Mouse (Mus musculus): ENCODE results near the gene Nod2. TPM values are rescaled to one million over a fixed set of nuclear protein-coding genes. Genes with fewer than 3 reads are reported as not detected.

The Nod2 gene
- total RNA-seq, 2 experiments from 2014 or later = 0.25 to 0.36 TPM

DNA sequence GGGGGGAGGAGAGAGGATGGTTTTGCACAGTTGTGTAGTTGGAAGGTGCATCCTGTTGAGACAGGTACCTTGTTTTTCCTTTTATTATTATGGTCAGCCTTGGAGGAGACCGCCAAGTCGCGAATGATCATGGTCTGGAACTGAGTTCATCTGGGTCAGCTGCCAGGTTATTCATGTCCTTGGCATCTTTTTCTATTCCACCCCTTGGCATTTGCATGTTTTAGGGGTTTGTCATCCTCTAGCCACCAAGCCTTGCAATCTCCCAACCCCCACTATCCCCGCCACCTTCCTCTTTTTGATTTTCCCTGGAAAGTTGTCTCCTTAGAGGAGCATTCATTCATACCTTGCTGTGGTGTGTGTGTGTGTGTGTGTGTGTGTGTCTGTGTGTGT lies 50.5 kb downstream of the Nod2 start:
- intact Hi-C loops (cut with DNase I) = loop anchor here (5.0 to 10.0 kb wide), 2 partner anchors 70 to 333 kb away; partner anchors contain the start of gene Brd7
- no peak for DNase-seq

DNA sequence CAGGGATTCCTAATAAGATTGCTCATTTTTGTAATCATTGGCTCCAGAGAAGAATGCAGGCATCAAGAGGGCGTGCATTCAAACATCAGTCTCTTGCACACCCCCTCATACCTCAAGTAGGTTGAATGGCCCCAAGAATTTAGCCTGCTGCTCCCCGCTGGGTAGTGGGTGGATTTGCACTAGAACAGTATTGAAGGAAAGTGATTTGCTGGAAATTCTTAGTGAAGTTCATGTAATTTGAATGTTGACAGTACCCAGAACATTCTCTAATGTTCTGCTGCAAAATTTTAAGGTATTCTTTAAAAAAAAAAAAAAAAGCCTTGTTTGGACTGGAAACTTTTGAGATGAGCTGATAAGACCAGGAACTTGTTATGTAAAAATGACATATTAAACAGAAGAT lies 50.9 kb downstream of the Nod2 start:
- DNase-seq = no peak
- intact Hi-C loops (cut with DNase I) = loop anchor here (5.0 to 10.0 kb wide), 2 partner anchors 71 to 333 kb away; partner anchors contain the start of gene Brd7

DNA sequence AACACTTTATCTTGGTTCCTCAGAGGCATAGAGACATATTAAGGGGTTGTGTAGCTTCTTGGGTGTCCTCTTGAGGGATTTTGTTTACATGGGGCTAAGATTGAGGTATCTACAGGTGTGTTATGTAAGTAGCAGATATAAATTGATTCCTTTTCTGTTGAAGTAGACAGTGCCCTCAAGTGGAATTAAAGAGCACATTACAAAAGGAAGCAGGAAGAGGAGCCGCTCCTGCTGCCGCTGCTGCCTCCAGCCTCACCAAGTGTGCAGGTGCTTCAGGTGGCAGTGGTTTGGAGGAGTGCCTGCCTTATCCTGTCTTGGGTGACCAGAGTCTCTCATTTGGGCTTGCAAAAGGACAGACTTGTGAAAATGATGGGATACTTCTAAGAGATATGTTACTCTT lies 54.5 kb downstream of the Nod2 start:
- DNase-seq = no peak
- intact Hi-C loops (cut with DNase I) = no loop called here

DNA sequence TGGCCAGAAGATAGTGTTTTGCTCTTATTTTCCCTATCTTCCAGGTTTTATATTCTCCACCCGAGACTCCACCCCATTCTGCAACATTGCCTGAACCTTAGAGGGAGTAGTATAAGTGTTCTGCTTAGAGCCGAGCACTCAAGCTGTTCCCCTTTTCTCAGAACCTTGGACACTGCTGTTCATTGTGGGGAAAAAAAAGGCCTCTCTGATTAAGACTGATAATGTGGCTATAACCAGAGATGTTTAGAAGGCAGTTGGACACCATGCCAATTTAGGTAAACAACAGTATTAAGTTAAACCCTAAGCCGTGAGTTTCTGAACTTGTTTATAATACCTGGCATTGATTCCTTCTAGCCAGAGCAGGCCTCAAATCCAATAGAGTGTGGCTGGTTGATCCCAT lies 55.7 kb downstream of the Nod2 start:
- intact Hi-C loops (cut with DNase I) = no loop called here
- no peak for DNase-seq

DNA sequence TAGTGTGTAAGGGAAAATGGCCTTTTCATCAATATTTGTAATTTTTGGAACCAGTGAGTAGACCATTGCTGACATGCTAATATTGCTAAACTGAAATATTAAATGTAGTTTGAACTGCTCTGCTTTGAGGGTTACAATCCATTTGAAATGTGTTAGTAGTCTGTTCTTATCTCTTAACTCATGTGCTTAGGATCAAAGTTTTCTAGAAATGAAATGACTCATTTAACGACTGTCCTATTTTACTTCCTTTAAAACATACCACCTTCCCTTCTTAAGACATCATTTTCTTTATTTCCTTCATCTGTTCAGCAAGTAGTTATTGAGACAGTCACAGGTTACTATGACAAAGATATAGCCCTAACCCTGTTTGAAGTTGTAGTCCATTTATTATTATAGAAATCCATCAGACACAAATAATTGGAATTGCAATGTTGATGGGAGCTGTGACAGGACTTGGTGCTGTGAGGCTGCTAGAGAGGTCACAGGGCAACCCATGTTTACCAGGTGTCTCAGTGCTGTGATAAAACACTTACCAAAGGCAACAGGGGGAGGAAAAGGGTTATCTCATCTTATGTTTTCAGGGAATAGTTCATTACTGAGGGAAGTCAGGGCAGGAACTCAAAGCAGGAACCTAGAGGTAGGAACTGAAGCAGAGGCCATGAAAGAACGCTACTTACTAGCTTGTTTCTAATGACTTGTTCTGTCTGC lies 76.3 kb downstream of the Nod2 start:
- intact Hi-C loops (cut with DNase I) = no loop called here
- DNase-seq = no peak

Other genes with a start within 250 kb of the Nod2 start
- gene Nkd1, start 126.0 kb upstream of the Nod2 start, total RNA-seq (2021) = 1 to 10 TPM; 1.7 to 1.8 TPM
- gene Snx20, start 11.2 kb upstream of the Nod2 start, total RNA-seq (2021) = under 1 TPM; 0.37 to 0.43 TPM
- 10 to 100 TPM; 13.1 to 16.4 TPM for gene Cyld, start 49.7 kb downstream of the Nod2 start, total RNA-seq (2021)